In genomic region chr1:105905785-105906426, GRCm38 (mm10) we compare ENCODE assay signal across 13 mouse cellular contexts.
DNase-seq lines count a peak whose midpoint lies in the region; ATAC-seq and TF ChIP-seq lines count a peak whose summit lies in the region.
"Had no signal": no experiment of that assay in that cellular context is flagged by ENCODE, and none has a peak within 500 bp of the region (broad histone marks: within the 10 kb centered on the region; RNA-seq: fewer than 3 reads in every experiment).

No protein-coding gene starts in this region.

- no peak for TF ChIP-seq EP300 in heart, adult 2 months (IDR thresholded peaks at IDR 0.05; ENCODE audit: insufficient read depth, low read depth, low read length)

- WGBS in heart, adult 2 months: 26% methylated on average over 9 of the region's 9 CpGs
- WGBS in heart, embryonic 12.5 days: 60% methylated on average over 9 of the region's 9 CpGs
- 65% methylated on average over 9 of the region's 9 CpGs for WGBS in hindbrain, embryonic 13.5 days

- intact Hi-C loops in heart, adult 2 months (cut with DNase I): loop anchor here (5.0 kb wide), 2 partner anchors 41 to 86 kb away; partner anchors contain the start of gene Zcchc2
- intact Hi-C loops in left cerebral cortex, postnatal 4 days (cut with DNase I): no loop called here
- intact Hi-C loops in left cerebral cortex, postnatal 25 days (cut with DNase I): loop anchor here (5.0 to 10.0 kb wide), 2 partner anchors 41 to 489 kb away; no protein-coding TSS in a partner anchor

- H3K79me2 ChIP-seq in heart, adult 2 months (replicated peaks; ENCODE audit: control insufficient read depth, insufficient read depth, low read length): no peaks in the 10 kb centered on the region

- H3K36me3 ChIP-seq in heart, adult 2 months (ENCODE audit: control insufficient read depth, insufficient read depth, low read length): no peaks in the 10 kb centered on the region
- no peaks in the 10 kb centered on the region for H3K36me3 ChIP-seq in heart, embryonic 12.5 days
- H3K36me3 ChIP-seq in hindbrain, embryonic 13.5 days: no peaks in the 10 kb centered on the region
- H3K36me3 ChIP-seq: embryonic facial prominence, embryonic 13.5 days; hindbrain, embryonic 12.5 days had no signal

- TF ChIP-seq POLR2A in heart, adult 2 months (IDR thresholded peaks at IDR 0.05; ENCODE audit: insufficient read depth, low read depth, low read length): no peak

- H3K27me3 ChIP-seq in heart, adult 2 months (ENCODE audit: control insufficient read depth, insufficient read depth, low read length): no peaks in the 10 kb centered on the region
- H3K27me3 ChIP-seq in heart, embryonic 12.5 days (replicated peaks): no peaks in the 10 kb centered on the region
- no peaks in the 10 kb centered on the region for H3K27me3 ChIP-seq in hindbrain, embryonic 13.5 days
- H3K27me3 ChIP-seq: embryonic facial prominence, embryonic 13.5 days; hindbrain, embryonic 12.5 days had no signal

- no peak for ATAC-seq in heart, embryonic 12.5 days (ENCODE audit: insufficient number of reproducible peaks, low FRiP score)
- 0 out of 2 replicates have a peak, but pooled peaks have one; percentile 13 for ATAC-seq in megakaryocyte progenitor cell, adult 5-6 weeks (replicated peaks; ENCODE audit: poor library complexity)
- no peak for ATAC-seq in hindbrain, embryonic 13.5 days (ENCODE audit: low FRiP score)

- no peak for TF ChIP-seq CTCF in heart, adult 2 months (IDR thresholded peaks at IDR 0.05)

- H3K4me3 ChIP-seq in heart, adult 2 months: no peak overlapping the region
- H3K4me3 ChIP-seq in heart, embryonic 12.5 days: no peak overlapping the region
- no peak overlapping the region for H3K4me3 ChIP-seq in hindbrain, embryonic 13.5 days
- H3K4me3 ChIP-seq: embryonic facial prominence, embryonic 13.5 days; hindbrain, embryonic 12.5 days; megakaryocyte, embryonic 14.5 days had no signal

- H3K4me2 ChIP-seq in heart, embryonic 12.5 days: no peak overlapping the region
- H3K4me2 ChIP-seq in hindbrain, embryonic 13.5 days: no peak overlapping the region
- H3K4me2 ChIP-seq: embryonic facial prominence, embryonic 13.5 days; hindbrain, embryonic 12.5 days had no signal

- H3K9ac ChIP-seq in heart, adult 2 months (ENCODE audit: low read depth, low read length): no peak overlapping the region
- no peak overlapping the region for H3K9ac ChIP-seq in heart, embryonic 12.5 days
- H3K9ac ChIP-seq in hindbrain, embryonic 13.5 days: no peak overlapping the region
- H3K9ac ChIP-seq: embryonic facial prominence, embryonic 13.5 days; hindbrain, embryonic 12.5 days had no signal

- peaks cover 9% of the 10 kb centered on the region for H3K4me1 ChIP-seq in heart, adult 2 months (ENCODE audit: control insufficient read depth, insufficient read depth, low read length)
- peaks cover 11% of the 10 kb centered on the region for H3K4me1 ChIP-seq in heart, embryonic 12.5 days (replicated peaks)
- H3K4me1 ChIP-seq in hindbrain, embryonic 13.5 days (replicated peaks): peaks cover 18% of the 10 kb centered on the region

- H3K9me3 ChIP-seq in heart, embryonic 12.5 days (replicated peaks): no peaks in the 10 kb centered on the region; the same call in 1 of the 2 replicates
- no peaks in the 10 kb centered on the region for H3K9me3 ChIP-seq in hindbrain, embryonic 13.5 days
- H3K9me3 ChIP-seq: embryonic facial prominence, embryonic 13.5 days; hindbrain, embryonic 12.5 days had no signal

- DNase-seq in heart, adult 2 months: no peak
- peak; percentile 10 for DNase-seq in left cerebral cortex, postnatal 4 days
- DNase-seq in left cerebral cortex, postnatal 25 days (ENCODE audit: low spot score in 2 of 2): no peak
- DNase-seq in brain, adult 2 months (ENCODE audit: low read depth, low spot score): peak; percentile 65
- DNase-seq: midbrain, embryonic 14.5 days; spleen, adult 18-20 months; thymus, postnatal 4 days had no signal

- peak overlapping the region; percentile 79 for H3K27ac ChIP-seq in heart, adult 2 months
- no peak overlapping the region for H3K27ac ChIP-seq in heart, embryonic 12.5 days (ENCODE audit: poor library complexity, severe bottlenecking)
- no peak overlapping the region for H3K27ac ChIP-seq in hindbrain, embryonic 13.5 days
- H3K27ac ChIP-seq: embryonic facial prominence, embryonic 13.5 days; hindbrain, embryonic 12.5 days had no signal

Comparison
In these comparisons a context has a peak if more than half of its experiments do, and no peak if none do; other contexts are left out.
1. DNase-seq: peak in left cerebral cortex, postnatal 4 days (single experiment) and brain, adult 2 months (single experiment); none in heart, adult 2 months (0 of 2) and left cerebral cortex, postnatal 25 days (0 of 2).